In the genomic region with DNA sequence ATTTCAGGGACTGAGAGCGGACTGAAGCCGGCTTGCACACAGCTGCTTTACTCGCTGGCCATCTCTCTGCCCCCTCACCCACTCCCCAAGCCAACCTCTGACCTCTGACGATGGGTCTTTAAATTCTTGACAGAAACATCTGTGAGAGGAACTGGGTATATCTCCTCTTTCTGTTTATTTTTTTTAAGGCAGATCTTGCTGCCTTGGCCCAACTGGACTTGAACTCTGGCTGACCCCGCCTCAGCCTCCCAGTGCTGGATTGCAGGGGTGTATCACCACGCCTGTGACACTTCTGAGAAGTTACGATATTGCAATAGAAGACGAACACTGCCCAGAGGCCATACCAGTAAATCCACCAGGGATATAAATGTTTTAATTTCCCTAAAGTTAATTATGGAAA, we compare ENCODE assay signal across 9 mouse cellular contexts. TPM values are rescaled to one million over a fixed set of nuclear protein-coding genes. Genes with fewer than 3 reads are reported as not detected.
DNase-seq lines count a peak whose midpoint lies in the region; TF ChIP-seq lines count a peak whose summit lies in the region.
"Had no signal": no experiment of that assay in that cellular context is flagged by ENCODE, and none has a peak within 500 bp of the region (broad histone marks: within the 10 kb centered on the region; RNA-seq: fewer than 3 reads in every experiment).

No protein-coding gene starts in this region.

- H3K4me3 ChIP-seq in lung, adult 2 months (replicated peaks; ENCODE audit: extremely low read depth, low read depth, low read length) = no peak overlapping the region
- H3K4me3 ChIP-seq: embryonic facial prominence, embryonic 12.5 days; intestine, embryonic 15.5 days had no signal

- no peaks in the 10 kb centered on the region for H3K4me1 ChIP-seq in lung, adult 2 months (ENCODE audit: control insufficient read depth, insufficient read depth, low read length)

- WGBS in lung, adult 2 months = 62% methylated on average over 8 of the region's 8 CpGs

- peak; percentile 58 to 64 for DNase-seq in lung, adult 18-20 months
- DNase-seq in lung, adult 2 months = no peak
- peak; percentile 18 to 40 for DNase-seq in gastrocnemius, adult 8-10 months (ENCODE audit: low spot score in 2 of 2)
- peak; percentile 26 for DNase-seq in kidney, postnatal 14 days
- peak; percentile 52 for DNase-seq in skeletal muscle tissue, adult 2 months (ENCODE audit: low read depth, low spot score)
- no peak for DNase-seq in thymus, adult 18-20 months
- DNase-seq in layer of hippocampus, adult 9-11 months = no peak

- no peak for TF ChIP-seq POLR2A in lung, adult 2 months (IDR thresholded peaks at IDR 0.05; ENCODE audit: borderline replicate concordance, extremely low read depth, low read depth, low read length)

- no peak for TF ChIP-seq CTCF in lung, adult 2 months (IDR thresholded peaks at IDR 0.05; ENCODE audit: insufficient read depth, low read length)

RNA-seq across cellular contexts. Expression of gene Dzip1, which starts 15.4 kb away (rescaled TPM):
- 7.5 and 8.3 TPM in 2 replicates for polyA plus RNA-seq in lung, adult 2 months (2012; rRNA removed)
- total RNA-seq in gastrocnemius, adult 8-10 months (2022) = 1 to 10 TPM; 1.4 to 1.7 (median 1.6) TPM

RNA-seq across cellular contexts. Expression of gene Dnajc3, which starts 27.9 kb away (rescaled TPM):
- 20.9 and 22.7 TPM in 2 replicates for polyA plus RNA-seq in lung, adult 2 months (2012; rRNA removed)
- 10 to 100 TPM; 15.9 to 21.0 (median 19.1) TPM for total RNA-seq in gastrocnemius, adult 8-10 months (2022)

Comparison
In these comparisons a context has a peak if more than half of its experiments do, and no peak if none do; other contexts are left out.
1. DNase-seq: peak in lung, adult 18-20 months (2 of 2), gastrocnemius, adult 8-10 months (2 of 2), kidney, postnatal 14 days (single experiment) and skeletal muscle tissue, adult 2 months (single experiment); none in lung, adult 2 months (single experiment), thymus, adult 18-20 months (0 of 2) and layer of hippocampus, adult 9-11 months (single experiment).